Mouse (Mus musculus): ENCODE measurements around the gene Cmas.

DNA sequence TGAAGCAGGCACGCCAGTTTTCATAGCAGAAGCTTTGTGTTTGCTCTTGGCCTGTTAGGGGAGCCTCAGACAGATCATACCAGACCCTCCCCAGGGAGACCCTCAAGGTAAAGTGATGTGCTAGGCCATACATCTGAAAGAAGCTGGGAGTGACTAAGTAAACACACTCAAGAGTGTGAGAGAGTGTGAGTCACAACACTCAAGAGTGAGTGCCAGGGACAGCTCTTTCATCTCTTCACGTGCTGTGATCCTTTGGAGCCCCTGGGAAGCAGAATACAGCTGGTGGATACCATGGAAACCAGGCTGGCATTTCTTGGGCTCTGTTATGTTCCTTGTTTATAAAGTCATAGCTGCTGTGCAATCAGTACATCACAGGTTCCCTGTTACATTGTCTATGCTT, 8.4 kb downstream of the Cmas start:
- TF ChIP-seq POLR2A (IDR thresholded peaks at IDR 0.05; ENCODE audit: insufficient read depth, low read depth, low read length) (no peak), CTCF (IDR thresholded peaks at IDR 0.05) (no peak), EP300 (IDR thresholded peaks at IDR 0.05; ENCODE audit: insufficient read depth, low read depth, low read length) (no peak)

Data from heart, adult 2 months (tissue).